Mouse (Mus musculus) forelimb bud, embryonic 11.5 days (tissue): ENCODE data around the gene Tmem203.
"Not testable (repeated sequence)": the region's sequence is repeated elsewhere in the genome, so short reads cannot be mapped to it uniquely, and the experiment has no call there.

Experiments used
- DNase-seq: peaks from one replicate; pipeline ENCODE4 v3.0.0-alpha.2; 2012; ENCODE audit warnings: low read depth, low spot score

The Tmem203 gene

GRCm38 (mm10) chr2:25234050-25234449 lies 21.2 kb upstream of the Tmem203 start, which contains the start of gene Slc34a3:
TSS of gene Slc34a3 (minus strand) at chr2:25234364.
- no peak for DNase-seq

DNA sequence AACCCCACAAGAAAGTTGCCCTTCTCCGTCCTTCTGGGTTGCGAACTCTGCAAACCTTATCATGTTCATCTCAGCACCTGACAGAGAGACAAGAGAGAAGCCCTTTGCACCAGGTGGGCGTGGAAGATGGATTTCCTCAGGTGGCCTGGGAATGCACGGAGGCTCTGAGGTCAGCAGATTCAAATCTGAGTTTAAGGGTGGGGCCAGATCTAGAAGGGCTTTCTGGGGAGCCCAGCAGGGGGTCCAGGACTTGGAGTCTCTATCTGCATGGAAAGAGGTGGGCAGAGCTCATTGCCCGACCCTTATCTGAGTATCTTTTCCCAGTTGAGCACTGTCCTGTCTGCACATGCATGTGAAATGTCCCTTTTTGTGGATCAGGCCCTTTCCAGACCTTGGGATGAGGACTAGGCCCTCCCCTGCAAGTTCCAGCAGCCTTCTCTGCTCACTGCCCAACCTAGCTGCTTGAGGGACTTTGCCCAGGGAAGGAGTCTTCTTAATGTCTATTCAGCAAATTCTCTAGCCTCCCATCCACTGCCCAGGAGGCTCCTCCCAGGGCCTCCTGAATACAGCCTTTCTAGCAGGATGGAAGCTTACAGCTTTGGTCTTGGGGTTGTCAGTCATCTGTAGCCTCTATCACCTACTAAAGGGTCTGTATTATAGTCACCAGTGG lies 20.6 kb upstream of the Tmem203 start:
- no peak for DNase-seq

DNA sequence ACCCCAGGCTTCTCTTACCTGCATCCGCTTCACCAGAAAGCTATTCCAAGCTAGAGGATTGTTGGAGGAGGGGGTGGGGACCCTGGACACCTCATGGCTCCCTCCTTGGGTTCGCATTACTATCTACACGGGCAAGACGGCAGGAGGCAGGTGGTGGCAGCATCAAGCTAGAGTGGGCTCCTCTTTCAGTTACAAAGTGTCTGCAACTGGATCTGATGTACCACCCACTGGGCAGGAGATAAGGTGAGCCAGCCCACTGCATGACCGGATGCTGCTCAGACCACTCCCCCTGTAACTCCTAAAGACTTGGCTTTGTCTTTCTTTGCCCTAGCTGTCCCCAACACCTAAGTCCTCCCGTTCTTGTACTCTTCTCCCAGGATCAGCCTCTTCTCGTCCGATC lies 18.6 kb upstream of the Tmem203 start, which contains the start of gene Rnf224:
TSS of gene Rnf224 (minus strand) at position 174 of the 400 bp plus-strand sequence.
- DNase-seq: no peak

DNA sequence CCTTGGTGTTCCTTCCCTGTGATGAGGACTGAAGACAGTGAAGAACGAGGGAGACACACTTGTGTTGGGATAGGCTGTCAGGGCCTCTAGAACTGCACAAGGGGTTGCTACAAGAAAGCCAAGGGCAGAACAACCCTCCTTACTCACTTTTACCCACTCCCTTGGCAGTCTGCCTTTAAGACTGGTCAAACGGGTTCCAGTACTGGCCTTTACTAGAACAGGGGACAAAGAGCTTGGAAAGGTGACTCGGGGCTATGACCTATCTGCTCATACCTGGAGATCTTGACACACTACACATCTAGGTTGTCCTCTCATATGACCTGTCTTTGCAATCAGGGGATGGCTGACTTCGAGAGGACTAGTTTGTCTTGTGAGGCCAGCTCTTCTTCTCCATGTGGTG lies 17.7 kb upstream of the Tmem203 start:
- DNase-seq: no peak

DNA sequence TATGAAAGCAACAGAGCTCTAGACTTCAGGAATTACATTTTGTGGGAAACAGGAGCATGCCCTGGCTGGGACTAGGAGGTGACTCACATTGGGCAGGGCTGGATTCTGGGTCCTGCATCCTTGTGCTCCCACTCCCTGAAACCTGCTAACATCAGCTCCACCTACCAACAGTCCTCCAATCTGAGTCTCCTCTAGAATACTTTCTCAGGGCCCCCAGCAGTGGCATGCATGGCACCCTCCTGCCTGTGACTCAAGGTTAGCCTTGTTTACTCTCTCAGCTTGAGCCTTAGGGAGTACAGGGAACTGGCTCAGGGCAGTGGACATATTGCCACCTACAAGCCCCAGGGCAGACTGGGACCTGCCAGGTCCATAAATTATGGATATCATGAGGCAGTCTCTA lies 17.1 kb upstream of the Tmem203 start:
- DNase-seq: no peak

DNA sequence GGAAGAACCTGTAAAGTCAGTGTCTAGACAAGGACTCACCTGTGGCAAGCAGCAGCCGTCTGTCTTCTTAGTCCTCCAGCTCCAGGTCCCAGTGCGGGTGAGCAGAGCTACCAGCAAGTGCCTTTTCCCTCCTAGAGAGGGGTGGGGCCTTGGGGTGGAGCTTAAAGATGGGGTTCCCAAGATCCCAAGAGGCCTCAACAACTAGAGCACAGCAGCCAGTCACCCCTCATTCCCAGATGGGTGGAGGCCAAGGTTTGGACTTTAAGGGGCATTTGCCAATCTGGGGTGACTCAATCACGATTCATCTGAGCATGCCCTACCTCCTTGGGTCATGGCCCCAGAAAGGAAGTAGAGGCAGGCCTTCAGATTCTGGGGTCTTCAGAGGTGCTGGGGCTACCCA lies 15.5 kb upstream of the Tmem203 start:
- no peak for DNase-seq

DNA sequence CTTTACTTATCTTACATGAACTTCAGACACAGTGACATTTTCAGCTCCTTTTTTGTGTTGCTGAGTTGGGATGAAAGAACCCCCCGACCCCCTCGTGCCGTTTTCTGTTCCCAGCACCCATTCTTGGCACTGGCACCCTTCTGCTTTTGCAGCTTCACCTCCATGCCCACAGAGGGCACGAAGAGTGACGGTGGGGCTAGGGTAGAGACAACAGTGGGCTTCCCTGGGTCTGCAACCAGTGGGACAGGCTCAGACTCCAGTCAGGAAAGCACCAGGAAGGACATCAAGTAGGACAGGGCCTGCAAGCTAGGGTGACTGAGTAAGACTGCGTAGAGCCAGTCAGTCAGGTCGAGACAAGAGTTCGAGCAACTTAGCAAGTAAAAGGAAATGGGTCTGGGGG lies 14.9 kb upstream of the Tmem203 start:
- no peak for DNase-seq

DNA sequence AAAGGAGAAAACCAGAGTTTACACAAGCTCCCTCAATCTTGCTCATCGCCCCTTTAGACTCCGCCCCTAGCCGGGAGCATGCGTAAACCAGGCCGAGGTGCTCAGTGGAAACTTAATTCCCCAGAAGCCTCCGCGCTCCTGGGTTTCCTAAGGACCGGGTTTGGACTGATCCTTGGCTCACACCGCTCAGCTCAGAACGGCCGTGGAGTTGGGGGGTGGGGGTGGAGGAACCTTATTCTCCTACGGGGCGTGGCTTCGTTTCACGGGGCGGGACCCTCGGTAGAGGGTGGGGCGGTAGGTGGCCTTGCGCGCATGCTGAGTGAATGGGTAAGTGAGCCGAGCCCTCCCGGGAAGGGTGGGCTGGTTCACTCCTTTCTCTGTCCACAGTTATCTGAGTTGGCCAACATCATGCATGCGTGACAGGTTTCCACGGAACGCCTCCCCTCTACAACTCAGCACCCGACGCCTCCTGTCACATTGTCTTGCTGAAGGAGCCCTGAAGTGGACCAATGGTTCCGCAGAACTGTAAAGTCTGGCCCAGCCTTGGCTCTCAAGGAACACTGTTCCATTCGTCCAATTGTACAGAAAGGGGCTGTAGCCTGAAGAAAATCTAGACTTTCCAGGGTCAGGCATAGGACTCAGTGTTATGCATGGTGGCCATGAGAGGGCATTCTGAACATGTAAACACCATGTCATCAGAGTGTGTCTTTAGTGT lies 14.4 kb upstream of the Tmem203 start:
- DNase-seq: peak; percentile 75

- no peak for DNase-seq
Measured at GRCm38 (mm10) chr2:25241438-25241775, 13.8 kb upstream of the Tmem203 start.

DNA sequence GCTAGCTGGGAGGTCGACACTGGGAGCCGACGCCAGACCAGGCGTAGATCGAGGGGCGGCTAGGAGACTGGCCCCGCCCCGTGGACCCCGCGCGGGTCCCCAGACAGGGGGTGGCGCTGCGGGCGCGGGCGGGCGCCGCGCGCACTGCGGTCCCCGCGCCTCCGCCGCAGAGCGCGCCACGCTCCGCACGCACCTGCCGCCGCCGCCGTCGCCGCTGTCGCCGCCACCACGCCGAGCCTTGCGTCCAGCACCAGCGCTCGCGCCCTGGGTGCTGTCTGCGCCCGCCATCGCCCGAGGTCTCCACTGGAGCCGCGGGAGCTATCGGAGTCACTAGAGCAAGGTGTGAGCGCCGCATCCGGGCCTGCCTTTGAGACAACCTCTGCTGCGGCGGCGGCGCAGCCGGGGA lies 13.1 kb upstream of the Tmem203 start, which contains the start of the genes Rnf208 and Cysrt1:
TSS of gene Rnf208 (plus strand) at position 155 of the 406 bp plus-strand sequence.
TSS of gene Cysrt1 (minus strand) at position 352 of the 406 bp plus-strand sequence.
- DNase-seq: no peak

- DNase-seq: no peak
Measured at GRCm38 (mm10) chr2:25243342-25243741, 11.9 kb upstream of the Tmem203 start.

- DNase-seq: no peak
Measured at GRCm38 (mm10) chr2:25244144-25244543, 11.1 kb upstream of the Tmem203 start.

DNA sequence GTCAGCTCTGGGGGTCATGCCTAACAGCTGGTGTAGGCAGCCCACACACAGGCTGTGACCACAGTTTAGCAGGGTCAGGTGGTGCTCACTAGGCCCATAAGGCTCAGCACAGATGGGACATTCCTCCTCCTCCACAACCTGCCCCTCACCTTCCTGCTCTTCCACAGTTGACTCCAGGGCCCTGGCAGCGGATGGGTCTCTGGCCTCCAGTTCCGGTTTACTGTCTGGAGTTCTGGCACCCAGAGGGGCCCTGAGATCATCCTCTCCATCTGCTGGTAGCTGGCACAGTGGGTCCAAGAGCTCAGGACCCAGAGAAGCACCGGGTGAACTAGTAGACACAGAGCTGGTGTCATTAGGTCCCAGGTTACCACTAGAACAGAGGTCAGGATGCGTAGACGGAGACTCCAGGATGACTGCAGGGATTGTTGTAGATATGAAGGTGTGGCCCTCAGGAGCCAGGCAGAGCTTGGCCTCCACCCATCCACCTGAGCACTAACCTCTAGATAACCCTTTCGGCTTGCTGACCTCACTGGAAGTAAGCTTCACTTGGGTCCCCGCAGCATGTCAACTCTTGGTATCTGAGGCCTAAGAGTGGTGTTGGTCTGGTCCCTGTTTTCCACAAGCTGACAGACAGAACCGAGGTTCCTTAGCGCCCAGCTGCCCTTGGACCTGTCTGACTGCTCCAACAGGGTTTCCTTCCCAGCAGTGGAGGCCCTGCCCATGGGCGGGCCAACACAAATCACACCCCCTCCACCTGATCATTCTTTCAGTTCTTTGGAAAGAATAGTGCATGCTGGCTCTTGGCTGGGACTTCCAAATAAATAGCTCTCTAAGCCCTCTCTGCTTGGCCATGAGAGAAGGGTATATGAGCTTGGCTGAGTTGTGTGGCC lies 8.8 kb upstream of the Tmem203 start, which contains the start of gene AL732309.1:
TSS of gene AL732309.1 (minus strand) at position 681 of the 890 bp plus-strand sequence.
- DNase-seq: no peak

- DNase-seq: no peak
Measured at GRCm38 (mm10) chr2:25252331-25252730, 2.9 kb upstream of the Tmem203 start.

DNA sequence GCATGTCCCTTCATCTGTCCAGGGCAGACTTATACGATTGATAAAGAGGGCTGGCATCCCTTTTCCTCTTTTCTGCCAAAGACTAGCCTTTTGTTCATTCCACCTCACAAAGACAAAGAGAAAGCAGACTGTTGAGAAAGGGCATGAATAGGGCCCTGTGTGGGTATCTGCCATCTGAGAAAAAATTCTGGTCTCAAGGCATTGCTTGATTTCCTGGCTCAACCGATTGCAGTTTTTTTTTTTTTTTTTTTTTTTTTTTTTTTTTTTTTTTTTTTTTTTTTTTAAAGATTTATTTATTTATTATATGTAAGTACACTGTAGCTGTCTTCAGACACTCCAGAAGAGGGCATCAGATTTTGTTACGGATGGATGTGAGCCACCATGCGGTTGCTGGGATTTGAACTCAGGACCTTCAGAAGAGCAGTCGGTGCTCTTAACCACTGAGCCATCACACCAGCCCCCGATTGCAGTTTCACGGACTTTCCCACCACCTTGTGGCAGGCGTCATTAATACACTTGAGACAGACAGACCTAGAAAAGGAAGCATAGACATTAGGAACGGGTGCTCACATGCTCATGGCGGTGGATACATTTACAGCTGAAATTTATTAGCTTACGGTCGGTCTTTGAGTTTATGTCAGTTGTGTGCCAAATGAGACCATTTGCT lies 1.3 kb downstream of the Tmem203 start:
- DNase-seq: peak; percentile 39

DNA sequence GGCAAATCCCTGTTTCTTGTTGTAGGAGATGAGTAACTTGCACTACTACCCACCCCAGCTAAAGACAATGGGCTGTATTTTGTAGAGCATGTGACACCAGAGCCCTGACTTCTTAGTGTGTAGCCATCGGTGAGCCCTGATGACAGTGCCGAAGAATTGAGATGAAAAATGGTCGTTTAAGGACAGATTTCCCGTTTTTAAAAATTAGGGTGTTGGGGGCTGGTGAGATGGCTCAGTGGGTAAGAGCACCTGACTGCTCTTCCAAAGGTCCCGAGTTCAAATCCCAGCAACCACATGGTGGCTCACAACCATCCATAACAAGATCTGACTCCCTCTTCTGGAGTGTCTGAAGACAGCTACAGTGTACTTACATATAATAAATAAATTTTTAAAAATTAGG lies 2.0 kb downstream of the Tmem203 start:
- DNase-seq: not testable (repeated sequence)

GRCm38 (mm10) chr2:25258887-25259286 lies 3.6 kb downstream of the Tmem203 start:
- no peak for DNase-seq

GRCm38 (mm10) chr2:25261870-25262269 lies 6.6 kb downstream of the Tmem203 start:
- DNase-seq: no peak

DNA sequence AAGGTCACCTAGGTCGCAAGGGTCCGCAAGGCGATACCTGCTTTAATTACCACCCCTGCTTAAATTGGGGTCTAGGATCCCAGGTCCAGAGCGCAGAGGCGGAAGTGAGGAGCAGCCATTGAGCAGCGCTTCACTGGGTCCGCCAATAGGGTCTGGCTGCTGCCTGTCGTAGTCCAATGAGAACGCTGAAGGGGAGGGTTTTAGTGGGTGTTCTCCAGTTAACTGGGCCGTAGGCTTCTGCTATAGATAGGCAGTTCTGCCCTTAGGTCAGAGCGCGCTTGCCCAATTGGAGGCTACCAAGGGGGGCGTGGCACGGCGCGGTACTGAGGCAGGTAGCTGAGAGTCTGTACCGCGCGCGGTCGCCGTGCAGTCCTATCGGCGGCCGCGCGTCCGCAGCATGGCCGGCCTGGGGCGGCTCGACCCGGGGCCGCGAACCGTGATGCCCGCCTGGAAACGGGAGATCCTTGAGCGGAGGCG lies 7.1 kb downstream of the Tmem203 start, which contains the start of gene Tprn:
TSS of gene Tprn (plus strand) at position 328 of the 477 bp plus-strand sequence.
- peak; percentile 96 for DNase-seq

DNA sequence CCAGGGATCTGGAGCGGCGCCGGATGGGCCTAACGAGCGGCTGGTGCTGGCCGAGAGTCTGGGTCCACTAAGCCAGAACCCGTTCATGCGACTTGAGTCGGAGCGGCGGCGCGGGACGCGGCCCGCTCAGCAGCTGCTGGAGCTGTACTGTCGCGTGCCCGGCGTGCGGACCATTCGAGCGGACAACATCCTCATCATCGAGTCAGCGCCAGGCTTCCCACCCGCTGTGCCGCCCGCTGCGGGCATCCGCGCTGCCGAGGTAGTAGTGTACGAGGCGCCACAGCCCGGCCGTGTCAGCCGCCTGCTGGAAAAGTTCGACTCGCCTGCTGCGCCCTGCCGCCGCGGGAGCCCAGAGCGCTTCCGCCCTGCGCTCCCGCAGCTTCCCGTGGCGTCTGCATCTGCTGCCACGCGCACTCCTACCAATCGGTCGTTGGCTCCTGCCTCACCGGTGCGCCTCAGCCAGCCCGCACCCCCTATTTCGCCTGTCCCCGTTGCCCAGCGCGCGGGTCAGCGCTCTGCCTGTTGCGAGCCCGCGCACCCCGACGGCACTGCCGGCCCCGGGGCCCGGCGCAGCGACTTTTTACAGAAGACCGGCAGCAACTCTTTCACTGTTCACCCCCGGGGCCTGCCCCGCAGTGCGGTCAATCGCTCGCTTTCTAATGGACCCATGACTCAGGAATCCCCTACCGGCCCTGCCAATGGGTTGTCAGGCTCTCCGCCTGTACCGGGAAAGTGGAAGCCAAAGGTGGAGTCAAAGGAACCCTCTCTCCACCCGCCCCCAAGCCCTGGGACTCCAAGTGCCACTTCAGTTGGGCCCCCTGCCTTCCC lies 7.8 kb downstream of the Tmem203 start:
- DNase-seq: peak; percentile 24
